Mouse (Mus musculus): Measurements from ENCODE around the gene Bhlha15. TPM values are rescaled to one million over a fixed set of nuclear protein-coding genes. Genes with fewer than 3 reads are reported as not detected.
A peak's percentile ranks its signal among the peaks of the same experiment; 100 is the strongest.

Bhlha15 gene
- polyA plus RNA-seq, 1 experiment from 2014 or later: 0.03 TPM

DNA sequence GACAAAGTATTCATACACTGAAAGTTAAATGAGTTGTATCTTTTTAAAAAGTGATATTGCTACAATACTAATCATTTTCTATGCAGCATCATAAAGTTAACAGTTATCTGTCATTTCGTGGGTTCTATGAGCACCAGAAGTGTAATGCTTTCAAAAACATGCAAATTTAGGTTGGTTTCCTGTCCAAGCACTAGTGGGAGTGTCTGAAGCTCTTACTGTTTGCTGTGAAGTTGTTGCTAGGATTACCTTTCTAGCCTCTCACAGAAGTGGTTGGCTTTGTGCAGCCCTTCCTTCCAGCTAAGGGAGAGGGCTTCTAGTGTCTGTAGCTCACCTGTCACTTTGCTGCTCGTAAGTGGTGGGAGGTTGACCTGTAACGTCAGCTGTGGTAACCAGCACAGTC is 24.3 kb upstream of the Bhlha15 start:
- H3K27me3 ChIP-seq: no peaks in the 10 kb centered on the region
- no peak for TF ChIP-seq CTCF (IDR thresholded peaks at IDR 0.05)
- no peak for DNase-seq (ENCODE audit: low read depth, low spot score)
- in situ Hi-C loops (cut with MboI; ENCODE audit: low pct_unique_long_range_greater_than_20kb): no loop called here
- ChIA-PET POLR2A (no interaction called here), CTCF (interaction anchor here (1.1 to 3.2 kb wide), 3 partner anchors 10 to 12 kb away, joined by 3 to 18 read pairs (median 4); no protein-coding TSS in a partner anchor)
- ATAC-seq: no peak

DNA sequence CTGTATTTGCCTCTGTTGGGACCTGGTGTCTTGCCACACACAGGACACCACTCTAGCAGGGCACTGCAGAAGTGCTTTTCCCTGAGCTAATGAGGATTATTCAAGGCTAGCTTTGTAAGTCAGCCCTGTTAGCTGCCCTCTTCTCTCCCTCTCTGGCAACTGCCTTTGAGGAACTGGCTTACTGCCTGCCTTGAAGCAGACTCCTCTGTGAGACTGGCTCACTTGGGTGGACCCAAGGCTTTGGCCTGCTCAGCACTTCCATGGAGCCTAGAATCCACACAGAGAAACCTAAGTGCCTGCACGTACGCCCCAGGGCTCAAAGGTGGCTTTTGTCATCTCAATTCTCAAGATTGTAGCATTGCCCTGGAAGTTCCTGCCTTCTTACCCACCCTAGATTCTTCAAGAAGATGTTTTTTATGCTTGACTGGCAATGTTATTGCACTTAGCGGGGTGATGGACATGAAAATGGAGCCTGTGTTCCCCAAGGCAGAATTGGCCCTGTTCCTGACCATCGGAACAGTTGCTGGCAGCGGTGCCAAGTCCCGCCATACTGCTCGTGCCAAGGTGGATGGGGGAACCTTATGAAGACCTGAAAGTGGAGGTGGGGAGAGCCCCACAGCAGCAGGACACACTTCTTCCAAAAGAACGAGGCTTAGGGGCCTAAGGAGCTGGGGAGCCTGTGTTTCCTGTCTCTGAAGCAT is 20.7 kb upstream of the Bhlha15 start:
- TF ChIP-seq CTCF (IDR thresholded peaks at IDR 0.05): no peak
- DNase-seq (ENCODE audit: low read depth, low spot score) (peak; percentile 47), ATAC-seq (no peak)
- CTCF ChIA-PET: interaction anchor here (1.2 kb wide), 1 partner anchor 11 kb away, joined by 3 read pairs; no protein-coding TSS in a partner anchor
- no peaks in the 10 kb centered on the region for H3K27me3 ChIP-seq
- in situ Hi-C loops (cut with MboI; ENCODE audit: low pct_unique_long_range_greater_than_20kb): no loop called here
- POLR2A ChIA-PET: interaction anchor here (0.8 kb wide), 1 partner anchor 23 kb away, joined by 3 read pairs; no protein-coding TSS in a partner anchor

DNA sequence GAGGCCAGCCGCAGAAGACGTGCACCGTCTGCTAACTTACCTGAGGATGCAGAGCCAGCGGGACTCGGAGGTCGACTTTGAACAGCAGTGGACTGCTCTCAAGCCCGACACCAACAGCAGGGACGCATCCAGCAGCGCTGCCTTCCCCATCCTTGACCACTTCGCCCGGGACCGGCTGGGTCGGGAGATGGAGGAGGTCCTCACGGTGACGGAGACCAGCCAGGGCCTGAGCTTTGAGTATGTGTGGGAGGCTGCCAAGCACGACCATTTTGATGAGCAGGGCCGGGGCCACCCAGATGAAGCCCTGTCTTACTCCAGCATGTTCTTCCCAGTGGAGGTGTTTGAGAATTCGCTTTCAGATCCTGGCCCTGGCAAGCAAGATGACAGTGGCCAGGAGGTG is 16.4 kb upstream of the Bhlha15 start:
- in situ Hi-C loops (cut with MboI; ENCODE audit: low pct_unique_long_range_greater_than_20kb): no loop called here
- ATAC-seq (no peak), DNase-seq (ENCODE audit: low read depth, low spot score) (no peak)
- H3K27me3 ChIP-seq: no peaks in the 10 kb centered on the region
- TF ChIP-seq CTCF (IDR thresholded peaks at IDR 0.05): no peak
- POLR2A ChIA-PET: no interaction called here
- CTCF ChIA-PET: interaction anchor here (1.1 kb wide), 2 partner anchors 15 to 18 kb away, joined by 3 read pairs; no protein-coding TSS in a partner anchor

DNA sequence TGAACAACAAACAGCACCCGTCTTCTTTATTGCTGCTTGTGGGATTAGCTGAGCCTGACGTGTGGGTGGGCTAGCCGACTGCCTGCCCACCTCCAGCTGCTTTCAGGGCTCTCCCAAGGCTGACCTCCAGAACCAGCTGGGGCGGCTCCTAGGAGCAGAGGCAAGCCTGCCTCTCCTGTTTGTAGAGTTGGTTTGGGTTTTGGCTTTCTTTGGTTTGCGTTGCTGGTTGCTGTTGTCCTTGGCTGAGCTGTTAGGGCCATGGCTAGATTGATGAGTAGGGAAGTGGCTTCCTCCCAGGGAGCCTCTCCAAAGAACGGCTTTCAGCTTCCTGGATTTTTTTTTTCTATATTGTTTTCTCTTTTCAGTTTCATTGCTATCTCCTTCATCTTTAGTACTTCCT is 11.9 kb upstream of the Bhlha15 start:
- no peak for TF ChIP-seq CTCF (IDR thresholded peaks at IDR 0.05)
- H3K27me3 ChIP-seq: no peaks in the 10 kb centered on the region
- in situ Hi-C loops (cut with MboI; ENCODE audit: low pct_unique_long_range_greater_than_20kb): no loop called here
- POLR2A ChIA-PET: interaction anchor here (0.6 kb wide), 1 partner anchor 67 kb away, joined by 4 read pairs; no protein-coding TSS in a partner anchor
- no peak for DNase-seq (ENCODE audit: low read depth, low spot score)
- CTCF ChIA-PET: interaction anchor here (1.6 kb wide), 1 partner anchor 12 kb away, joined by 4 read pairs; no protein-coding TSS in a partner anchor
- no peak for ATAC-seq

- DNase-seq (ENCODE audit: low read depth, low spot score) (no peak), ATAC-seq (no peak)
- H3K27me3 ChIP-seq: no peaks in the 10 kb centered on the region
- no peak for TF ChIP-seq CTCF (IDR thresholded peaks at IDR 0.05)
- ChIA-PET POLR2A (no interaction called here), CTCF (interaction anchor here (1.5 to 2.2 kb wide), 2 partner anchors 13 to 27 kb away, joined by 3 to 8 read pairs; no protein-coding TSS in a partner anchor)
- in situ Hi-C loops (cut with MboI; ENCODE audit: low pct_unique_long_range_greater_than_20kb): no loop called here
Observed at GRCm38 (mm10) chr5:144181249-144181648, 8.8 kb upstream of the Bhlha15 start.

DNA sequence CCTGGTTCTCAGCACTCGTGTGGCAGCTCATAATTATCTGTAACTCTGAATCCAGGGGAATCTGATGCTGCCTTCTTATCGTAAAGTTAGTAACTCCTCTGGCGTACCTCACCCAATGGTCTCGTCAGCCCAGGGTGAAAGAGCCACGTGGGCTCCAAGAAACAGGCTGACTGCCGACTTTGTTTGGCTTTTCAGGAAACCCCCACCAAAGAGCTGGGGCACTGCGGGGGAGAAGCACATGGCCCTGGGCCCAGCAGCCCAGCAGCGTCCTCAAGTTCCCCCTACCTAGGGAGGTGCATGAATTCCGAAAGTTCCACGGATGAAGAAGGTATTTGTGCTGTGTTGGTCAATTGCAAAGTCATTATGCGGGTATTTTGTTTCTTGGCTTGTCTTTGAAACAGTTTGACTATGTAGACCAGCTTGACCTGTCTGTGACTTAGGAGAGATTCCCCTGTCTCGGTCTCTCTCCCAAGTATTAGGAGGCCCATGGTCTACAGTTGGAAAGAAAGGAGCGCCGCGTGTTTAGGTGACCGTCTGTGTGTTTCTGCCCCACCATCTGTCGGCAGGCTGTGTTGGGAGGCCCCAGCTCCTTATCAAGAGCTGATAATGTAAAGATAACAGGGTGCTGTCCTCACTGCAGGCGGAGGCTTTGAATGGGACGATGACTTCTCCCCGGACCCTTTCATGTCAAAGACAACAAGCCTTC is 7.4 kb upstream of the Bhlha15 start:
- in situ Hi-C loops (cut with MboI; ENCODE audit: low pct_unique_long_range_greater_than_20kb): no loop called here
- no peaks in the 10 kb centered on the region for H3K27me3 ChIP-seq
- ChIA-PET POLR2A (interaction anchor here (0.5 kb wide), 1 partner anchor 19 kb away, joined by 5 read pairs; no protein-coding TSS in a partner anchor), CTCF (interaction anchor here (0.7 to 1.0 kb wide), 3 partner anchors 9 to 142 kb away, joined by 3 read pairs; no protein-coding TSS in a partner anchor)
- ATAC-seq (no peak), DNase-seq (ENCODE audit: low read depth, low spot score) (no peak)
- no peak for TF ChIP-seq CTCF (IDR thresholded peaks at IDR 0.05)

DNA sequence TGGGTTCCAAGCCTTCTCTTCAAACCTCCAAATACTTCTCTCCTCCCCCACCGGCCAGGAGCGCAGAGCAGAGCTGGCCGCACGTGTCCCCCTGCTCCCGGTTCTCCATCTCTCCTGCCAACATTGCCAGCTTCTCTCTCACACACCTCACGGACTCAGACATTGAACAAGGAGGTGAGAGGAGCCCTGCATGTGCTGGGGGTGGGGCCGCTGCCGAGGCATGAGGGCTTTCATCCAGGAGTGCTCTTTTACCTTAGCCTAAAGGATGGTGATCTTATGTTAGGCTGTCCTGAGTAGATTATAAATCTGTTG is 6.9 kb upstream of the Bhlha15 start:
- in situ Hi-C loops (cut with MboI; ENCODE audit: low pct_unique_long_range_greater_than_20kb): no loop called here
- POLR2A ChIA-PET: no interaction called here
- no peak for DNase-seq (ENCODE audit: low read depth, low spot score)

DNA sequence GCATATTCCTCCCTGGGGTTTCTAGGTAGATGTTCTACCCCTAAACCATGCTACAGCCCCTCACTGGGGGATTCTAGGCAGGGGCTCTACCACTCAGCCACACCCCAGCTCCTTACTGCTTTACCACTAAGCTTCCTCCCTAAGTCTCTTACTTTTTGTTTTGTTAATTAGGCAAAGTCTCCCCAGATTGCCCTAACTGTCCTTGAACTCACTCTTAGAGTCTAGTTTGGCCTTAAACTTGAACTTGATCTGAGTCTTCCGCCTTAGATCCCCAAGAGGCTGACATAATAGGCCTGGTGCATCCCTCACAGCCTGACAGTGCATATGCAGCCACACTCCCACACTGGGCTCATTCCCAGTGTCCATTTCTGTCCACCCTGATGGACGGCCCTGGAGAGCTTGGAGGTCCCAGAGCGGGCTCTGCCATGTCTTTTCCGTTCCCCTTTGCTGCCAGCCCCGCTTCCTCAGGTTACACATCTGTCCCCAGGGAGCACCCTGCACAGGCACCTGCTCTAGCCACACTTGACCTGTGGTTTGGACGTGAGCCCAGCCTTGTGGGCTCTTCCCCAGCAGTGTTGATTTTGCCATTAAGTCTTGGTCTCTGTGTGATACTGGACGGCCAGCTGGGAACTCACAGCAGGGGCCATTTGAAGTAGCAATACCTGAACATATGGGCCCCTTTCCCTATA is 6.3 kb upstream of the Bhlha15 start:
- ChIA-PET POLR2A (no interaction called here), CTCF (no interaction called here)
- H3K27me3 ChIP-seq: no peaks in the 10 kb centered on the region
- ATAC-seq: peak; percentile 55
- in situ Hi-C loops (cut with MboI; ENCODE audit: low pct_unique_long_range_greater_than_20kb): no loop called here
- DNase-seq (ENCODE audit: low read depth, low spot score): peak; percentile 58
- no peak for TF ChIP-seq CTCF (IDR thresholded peaks at IDR 0.05)

More for the DNA sequence above, 6.9 kb upstream of the Bhlha15 start:
- H3K27me3 ChIP-seq: no peaks in the 10 kb centered on the region
- no peak for TF ChIP-seq CTCF (IDR thresholded peaks at IDR 0.05)
- no peak for ATAC-seq
- CTCF ChIA-PET: interaction anchor here (0.7 to 1.0 kb wide), 3 partner anchors 8 to 142 kb away, joined by 3 read pairs; no protein-coding TSS in a partner anchor

- no peaks in the 10 kb centered on the region for H3K27me3 ChIP-seq
- in situ Hi-C loops (cut with MboI; ENCODE audit: low pct_unique_long_range_greater_than_20kb): no loop called here
- DNase-seq (ENCODE audit: low read depth, low spot score): no peak
- TF ChIP-seq CTCF (IDR thresholded peaks at IDR 0.05): no peak
- no peak for ATAC-seq
- CTCF ChIA-PET: no interaction called here
- POLR2A ChIA-PET: no interaction called here
Observed at GRCm38 (mm10) chr5:144184350-144185045, 5.6 kb upstream of the Bhlha15 start.

DNA sequence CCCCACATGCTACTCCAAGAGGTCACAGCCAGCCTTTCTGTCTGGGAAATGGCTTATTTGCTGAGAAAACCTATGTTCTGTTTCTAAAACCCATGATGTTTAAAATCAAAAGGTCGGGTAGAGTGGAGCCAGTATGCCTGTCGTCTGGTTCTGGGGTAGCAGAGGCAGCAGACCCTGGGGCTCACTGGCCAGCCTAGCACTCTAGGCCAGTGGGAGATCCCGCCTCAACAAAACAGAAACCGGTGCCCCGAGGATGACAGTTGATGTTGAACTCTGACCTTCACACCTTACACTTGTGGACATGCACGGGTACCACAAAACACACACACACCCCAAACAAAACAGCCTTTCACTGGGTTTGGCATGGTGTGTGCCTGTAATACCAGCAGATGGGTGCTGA is 1.7 kb upstream of the Bhlha15 start:
- ATAC-seq: no peak
- ChIA-PET CTCF (no interaction called here), POLR2A (no interaction called here)
- no peaks in the 10 kb centered on the region for H3K27me3 ChIP-seq
- TF ChIP-seq CTCF (IDR thresholded peaks at IDR 0.05): no peak
- in situ Hi-C loops (cut with MboI; ENCODE audit: low pct_unique_long_range_greater_than_20kb): no loop called here
- DNase-seq (ENCODE audit: low read depth, low spot score): no peak

All from Patski (cell line).